Mouse (Mus musculus): ENCODE measurements at regions not wholly inside any gene's neighbourhood (a gene's known extent, or its start where the extent isn't known, plus 50 kb on each side); places are given as distances from the start of the nearest gene placed in this dataset.

- TF ChIP-seq POLR2A (IDR thresholded peaks at IDR 0.05; ENCODE audit: control insufficient read depth, low read depth, low read length) = no peak
- TF ChIP-seq CTCF (IDR thresholded peaks at IDR 0.05; ENCODE audit: control insufficient read depth, insufficient read depth, insufficient replicate concordance, low read depth, low read length) = no peak
- no peaks in the 10 kb centered on the region for H3K27me3 ChIP-seq (ENCODE audit: control insufficient read depth, insufficient read depth, low read length)
- H3K4me1 ChIP-seq (ENCODE audit: control insufficient read depth, insufficient read depth, low read length) = no peaks in the 10 kb centered on the region
- H3K27ac ChIP-seq (ENCODE audit: control insufficient read depth, insufficient read depth, low read depth, low read length) = no peak overlapping the region
- H3K36me3 ChIP-seq (ENCODE audit: control insufficient read depth, insufficient read depth, low read length) = no peaks in the 10 kb centered on the region
- no peak overlapping the region for H3K4me3 ChIP-seq (ENCODE audit: control insufficient read depth, low read depth, low read length)
These were observed 205.1 kb downstream of the 1700017N19Rik start for GRCm38 (mm10) chr10:100795215-100795972.

DNA sequence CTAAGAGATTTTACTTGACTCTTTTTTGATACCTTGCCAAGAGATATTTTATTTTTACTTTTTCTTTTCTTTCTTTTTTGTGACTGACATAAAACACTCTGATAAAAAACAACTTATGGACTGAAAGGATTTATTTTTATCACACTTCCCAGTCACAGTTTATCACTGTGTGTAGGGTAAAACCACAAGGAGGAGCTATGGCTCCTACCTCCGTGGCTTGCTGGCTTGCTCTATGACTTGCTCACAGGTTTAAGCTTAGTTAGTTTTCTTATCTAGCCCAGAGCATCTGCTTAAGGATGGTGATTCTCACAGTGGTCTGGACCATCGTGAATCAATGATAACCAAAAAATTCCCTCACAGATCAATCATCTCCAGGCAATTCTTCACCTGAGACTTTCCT is 221.4 kb downstream of the 1700017N19Rik start:
- Histone ChIP-seq H3K27me3 (ENCODE audit: control insufficient read depth, insufficient read depth, low read length) (no peaks in the 10 kb centered on the region), H3K4me3 (ENCODE audit: control insufficient read depth, low read depth, low read length) (no peak overlapping the region), H3K4me1 (ENCODE audit: control insufficient read depth, insufficient read depth, low read length) (no peaks in the 10 kb centered on the region), H3K36me3 (ENCODE audit: control insufficient read depth, insufficient read depth, low read length) (no peaks in the 10 kb centered on the region), H3K27ac (ENCODE audit: control insufficient read depth, insufficient read depth, low read depth, low read length) (no peak overlapping the region)
- no peak for TF ChIP-seq CTCF (IDR thresholded peaks at IDR 0.05; ENCODE audit: control insufficient read depth, insufficient read depth, insufficient replicate concordance, low read depth, low read length)
- TF ChIP-seq POLR2A (IDR thresholded peaks at IDR 0.05; ENCODE audit: control insufficient read depth, low read depth, low read length) = no peak

DNA sequence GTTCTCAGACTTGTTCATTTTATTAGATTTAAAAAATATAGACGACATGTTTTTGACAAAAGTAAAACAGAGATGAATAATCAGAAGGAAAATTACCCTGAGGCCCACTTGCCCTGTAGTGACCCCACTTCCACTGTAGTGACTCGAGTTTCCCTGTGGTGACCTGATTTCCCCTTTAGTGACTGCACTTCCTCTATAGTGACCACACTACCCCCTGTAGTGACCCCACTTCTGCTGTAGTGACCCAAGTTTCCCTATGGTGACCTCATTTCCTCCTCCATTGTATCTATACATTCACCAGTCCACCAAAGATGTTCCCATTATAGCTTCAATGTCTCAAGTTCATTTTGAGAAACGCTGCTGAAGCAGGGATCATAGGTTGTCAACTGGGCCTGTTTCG is 244.5 kb downstream of the 1700017N19Rik start:
- Histone ChIP-seq H3K36me3 (ENCODE audit: control insufficient read depth, insufficient read depth, low read length) (no peaks in the 10 kb centered on the region), H3K4me1 (ENCODE audit: control insufficient read depth, insufficient read depth, low read length) (no peaks in the 10 kb centered on the region), H3K27me3 (ENCODE audit: control insufficient read depth, insufficient read depth, low read length) (no peaks in the 10 kb centered on the region), H3K4me3 (ENCODE audit: control insufficient read depth, low read depth, low read length) (no peak overlapping the region), H3K27ac (ENCODE audit: control insufficient read depth, insufficient read depth, low read depth, low read length) (no peak overlapping the region)
- TF ChIP-seq CTCF (IDR thresholded peaks at IDR 0.05; ENCODE audit: control insufficient read depth, insufficient read depth, insufficient replicate concordance, low read depth, low read length) (no peak), POLR2A (IDR thresholded peaks at IDR 0.05; ENCODE audit: control insufficient read depth, low read depth, low read length) (no peak)

- H3K4me3 ChIP-seq (ENCODE audit: control insufficient read depth, low read depth, low read length) = no peak overlapping the region
- H3K27me3 ChIP-seq (ENCODE audit: control insufficient read depth, insufficient read depth, low read length) = no peaks in the 10 kb centered on the region
- H3K36me3 ChIP-seq (ENCODE audit: control insufficient read depth, insufficient read depth, low read length) = no peaks in the 10 kb centered on the region
- H3K4me1 ChIP-seq (ENCODE audit: control insufficient read depth, insufficient read depth, low read length) = no peaks in the 10 kb centered on the region
- TF ChIP-seq POLR2A (IDR thresholded peaks at IDR 0.05; ENCODE audit: control insufficient read depth, low read depth, low read length) (no peak), CTCF (IDR thresholded peaks at IDR 0.05; ENCODE audit: control insufficient read depth, insufficient read depth, insufficient replicate concordance, low read depth, low read length) (no peak)
- no peak overlapping the region for H3K27ac ChIP-seq (ENCODE audit: control insufficient read depth, insufficient read depth, low read depth, low read length)
These were observed 262.9 kb downstream of the 1700017N19Rik start for GRCm38 (mm10) chr10:100853213-100853612.

DNA sequence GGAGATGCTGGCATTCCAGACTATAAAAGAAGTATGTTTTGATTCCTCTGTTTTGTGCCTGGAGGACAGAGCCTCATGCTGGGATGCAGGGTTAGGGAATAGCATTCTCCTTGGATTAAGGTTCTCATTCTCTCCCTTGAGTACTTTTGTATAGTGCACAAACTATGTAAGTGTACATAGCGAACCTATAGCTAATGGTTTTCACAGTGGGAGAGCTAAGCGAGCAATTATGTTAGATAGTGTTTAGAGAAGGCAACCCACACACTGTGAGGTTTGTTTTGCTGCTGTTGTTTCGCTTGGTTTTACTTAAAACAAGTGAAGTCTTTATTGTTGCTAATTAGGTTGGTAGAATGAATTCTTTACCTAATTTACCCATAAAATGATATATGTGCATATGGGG is 266.2 kb downstream of the 1700017N19Rik start:
- H3K27ac ChIP-seq (ENCODE audit: control insufficient read depth, insufficient read depth, low read depth, low read length) = no peak overlapping the region
- no peaks in the 10 kb centered on the region for H3K4me1 ChIP-seq (ENCODE audit: control insufficient read depth, insufficient read depth, low read length)
- H3K27me3 ChIP-seq (ENCODE audit: control insufficient read depth, insufficient read depth, low read length) = no peaks in the 10 kb centered on the region
- H3K4me3 ChIP-seq (ENCODE audit: control insufficient read depth, low read depth, low read length) = no peak overlapping the region
- TF ChIP-seq CTCF (IDR thresholded peaks at IDR 0.05; ENCODE audit: control insufficient read depth, insufficient read depth, insufficient replicate concordance, low read depth, low read length) (no peak), POLR2A (IDR thresholded peaks at IDR 0.05; ENCODE audit: control insufficient read depth, low read depth, low read length) (no peak)
- H3K36me3 ChIP-seq (ENCODE audit: control insufficient read depth, insufficient read depth, low read length) = no peaks in the 10 kb centered on the region

- no peak overlapping the region for H3K4me3 ChIP-seq (ENCODE audit: control insufficient read depth, low read depth, low read length)
- TF ChIP-seq POLR2A (IDR thresholded peaks at IDR 0.05; ENCODE audit: control insufficient read depth, low read depth, low read length) (no peak), CTCF (IDR thresholded peaks at IDR 0.05; ENCODE audit: control insufficient read depth, insufficient read depth, insufficient replicate concordance, low read depth, low read length) (no peak)
- H3K27ac ChIP-seq (ENCODE audit: control insufficient read depth, insufficient read depth, low read depth, low read length) = no peak overlapping the region
These were observed 275.4 kb downstream of the 1700017N19Rik start for GRCm38 (mm10) chr10:100865501-100866181.

DNA sequence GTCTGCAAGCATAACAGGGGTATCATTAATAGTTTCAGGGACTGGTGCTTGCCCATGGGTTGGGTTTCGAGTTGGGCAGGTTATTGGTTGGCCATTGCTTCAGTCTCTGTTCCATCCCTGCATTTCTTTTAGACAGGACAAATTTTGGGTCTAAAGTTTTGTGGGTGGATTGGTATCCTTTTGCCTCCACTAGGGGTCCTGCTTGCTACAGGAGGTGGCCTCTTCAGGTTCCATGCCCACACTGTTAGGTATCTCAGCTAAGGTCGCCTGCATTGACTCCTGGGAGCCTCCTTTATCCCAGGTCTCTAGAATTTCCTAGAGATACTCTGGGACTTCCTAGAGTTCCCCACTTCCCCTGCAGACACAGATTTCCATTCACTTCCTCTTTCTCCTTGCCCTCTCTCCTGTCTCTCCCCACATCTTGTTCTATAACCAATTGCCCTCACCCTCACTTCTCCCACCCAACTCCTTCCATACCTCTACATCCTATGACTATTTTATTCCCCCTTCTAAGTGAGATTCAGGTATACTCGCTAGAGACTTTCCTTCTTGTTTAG is 278.2 kb downstream of the 1700017N19Rik start:
- Histone ChIP-seq H3K4me3 (ENCODE audit: control insufficient read depth, low read depth, low read length) (no peak overlapping the region), H3K4me1 (ENCODE audit: control insufficient read depth, insufficient read depth, low read length) (no peaks in the 10 kb centered on the region), H3K27ac (ENCODE audit: control insufficient read depth, insufficient read depth, low read depth, low read length) (no peak overlapping the region), H3K36me3 (ENCODE audit: control insufficient read depth, insufficient read depth, low read length) (no peaks in the 10 kb centered on the region), H3K27me3 (ENCODE audit: control insufficient read depth, insufficient read depth, low read length) (no peaks in the 10 kb centered on the region)
- TF ChIP-seq POLR2A (IDR thresholded peaks at IDR 0.05; ENCODE audit: control insufficient read depth, low read depth, low read length) (no peak), CTCF (IDR thresholded peaks at IDR 0.05; ENCODE audit: control insufficient read depth, insufficient read depth, insufficient replicate concordance, low read depth, low read length) (no peak)

More at GRCm38 (mm10) chr10:100865501-100866181, 275.4 kb downstream of the 1700017N19Rik start:
- no peaks in the 10 kb centered on the region for H3K4me1 ChIP-seq (ENCODE audit: control insufficient read depth, insufficient read depth, low read length)
- no peaks in the 10 kb centered on the region for H3K27me3 ChIP-seq (ENCODE audit: control insufficient read depth, insufficient read depth, low read length)
- H3K36me3 ChIP-seq (ENCODE audit: control insufficient read depth, insufficient read depth, low read length) = no peaks in the 10 kb centered on the region

Data from testis, adult 2 months (tissue).